Mouse (Mus musculus): ENCODE measurements at regions not wholly inside any gene's neighbourhood (a gene's known extent, or its start where the extent isn't known, plus 50 kb on each side); places are given as distances from the start of the nearest gene placed in this dataset.

DNA sequence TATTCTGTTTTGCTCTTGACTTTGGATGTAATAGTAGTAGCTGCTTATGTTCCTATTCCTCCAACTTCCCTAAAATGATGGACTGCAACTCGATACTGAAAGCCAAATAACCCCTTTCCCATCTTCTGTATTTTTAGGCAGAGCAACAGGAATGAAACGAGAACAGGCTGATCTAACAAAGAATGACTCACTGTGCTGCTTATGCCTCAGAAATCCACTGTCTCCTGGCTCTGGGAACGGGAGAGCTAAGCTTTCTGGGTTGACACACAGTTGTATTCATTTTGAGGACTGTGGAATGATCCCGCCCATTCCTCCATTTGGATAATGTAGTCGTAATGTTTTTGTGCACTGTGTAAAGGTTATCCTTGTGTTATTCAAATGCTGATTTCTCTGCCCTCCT lies 82.6 kb upstream of the Mon1b start:
- no peak for ATAC-seq (replicated peaks; ENCODE audit: low FRiP score, low TSS enrichment, poor library complexity, severe bottlenecking)

GRCm38 (mm10) chr8:113554700-113555455 lies 80.5 kb upstream of the Mon1b start:
- no peak for ATAC-seq (replicated peaks; ENCODE audit: low FRiP score, low TSS enrichment, poor library complexity, severe bottlenecking)

DNA sequence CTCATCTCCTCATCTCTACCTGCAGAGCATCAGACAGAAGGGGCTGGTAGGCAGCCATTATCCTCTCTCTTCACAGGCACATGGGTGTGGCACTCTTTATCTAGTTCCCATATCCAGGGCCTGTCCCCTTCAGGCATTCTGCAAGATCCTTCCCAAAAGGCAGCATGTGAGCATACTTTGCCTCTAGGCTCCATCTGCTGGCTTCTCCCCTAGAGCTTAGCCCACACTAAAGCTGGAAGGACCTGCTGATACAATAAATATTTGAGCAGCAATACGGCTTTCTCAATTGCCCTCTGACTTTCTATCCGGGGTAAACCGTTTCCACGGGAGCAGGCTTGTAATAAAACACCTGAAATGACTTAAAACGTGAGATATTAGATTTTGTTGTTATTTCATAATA lies 78.4 kb upstream of the Mon1b start:
- no peak for ATAC-seq (replicated peaks; ENCODE audit: low FRiP score, low TSS enrichment, poor library complexity, severe bottlenecking)

- ATAC-seq (replicated peaks; ENCODE audit: low FRiP score, low TSS enrichment, poor library complexity, severe bottlenecking) = 0 out of 2 replicates have a peak, but pooled peaks have one; percentile 55
Observed at GRCm38 (mm10) chr8:113581098-113581497, 54.3 kb upstream of the Mon1b start.

- no peak for ATAC-seq (replicated peaks; ENCODE audit: low FRiP score, low TSS enrichment, poor library complexity, severe bottlenecking)
Observed at GRCm38 (mm10) chr8:113581704-113582103, 53.7 kb upstream of the Mon1b start.

- ATAC-seq (replicated peaks; ENCODE audit: low FRiP score, low TSS enrichment, poor library complexity, severe bottlenecking) = peak; percentile 86
Observed at GRCm38 (mm10) chr8:113582180-113582975, 53.0 kb upstream of the Mon1b start.

DNA sequence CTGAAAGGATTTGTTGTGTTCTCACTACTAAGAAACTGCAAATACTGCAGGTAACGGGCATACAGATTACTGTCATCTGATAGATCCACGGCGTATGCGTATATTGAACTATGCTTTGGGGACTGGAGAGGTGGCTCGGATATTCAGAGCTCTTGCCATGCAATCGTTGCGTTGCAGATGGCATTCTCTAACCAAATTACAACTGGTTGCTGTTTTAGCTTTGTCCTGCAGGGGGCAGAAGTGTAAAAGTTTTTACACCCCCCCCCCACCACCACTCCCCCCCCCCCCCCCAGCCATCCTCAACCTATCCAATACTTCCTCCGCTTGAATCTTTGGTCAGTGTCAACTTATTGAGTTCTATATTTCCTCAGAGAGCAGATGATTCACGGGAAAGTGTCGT lies 51.6 kb upstream of the Mon1b start:
- ATAC-seq (replicated peaks; ENCODE audit: low FRiP score, low TSS enrichment, poor library complexity, severe bottlenecking) = no peak
